Mouse (Mus musculus) CH12.LX (cell line): ENCODE results near the gene Bpgm. TPM values are rescaled to one million over a fixed set of nuclear protein-coding genes. Genes with fewer than 3 reads are reported as not detected.

Source experiments
- DNase-seq: peaks from one replicate; pipeline ENCODE4 v3.0.0-alpha.2; 2013; ENCODE audit errors: extremely low read depth
- H3K27ac ChIP-seq: 2 replicates; pipeline ENCODE4 v1.5.1; 2012; ENCODE audit warnings: low read depth, mild to moderate bottlenecking, control low read depth, moderate library complexity; ENCODE audit not compliant: insufficient read depth
- H3K27me3 ChIP-seq: replicated peaks from 2 replicates; pipeline ENCODE3; 2012; ENCODE audit warnings: inconsistent platforms
- H3K36me3 ChIP-seq, 2 experiments: replicated peaks in 1 of 2; 2 replicates each; pipeline versions ENCODE3 to v1.6.1; 2012; ENCODE audit warnings: inconsistent platforms in 1 of 2, low read length in 1 of 2, mild to moderate bottlenecking in 1 of 2, mixed read lengths in 1 of 2, moderate library complexity in 1 of 2; ENCODE audit not compliant: control insufficient read depth in 1 of 2, insufficient read depth in 1 of 2
- H3K4me1 ChIP-seq, 2 experiments: 2 replicates each; pipeline ENCODE4 v1.6.1; 2012; ENCODE audit warnings: inconsistent platforms in 1 of 2, moderate library complexity in 1 of 2; ENCODE audit not compliant: insufficient read depth in 2 of 2, control insufficient read depth in 1 of 2
- H3K4me2 ChIP-seq: 2 replicates; pipeline ENCODE4 v1.6.1; 2012; ENCODE audit warnings: low read depth, mild to moderate bottlenecking, control low read depth; ENCODE audit not compliant: poor library complexity, insufficient read depth, severe bottlenecking
- H3K4me3 ChIP-seq, 3 experiments: fragments of 150-350 bp in 1 of 3; sonication (generic) in 1 of 3; replicated peaks in 1 of 3; 2 replicates each; pipeline versions ENCODE3 to v1.5.1; 2011 to 2012; ENCODE audit warnings: low read depth in 2 of 3, low read length in 2 of 3, mild to moderate bottlenecking in 2 of 3, moderate library complexity in 2 of 3, control low read depth in 1 of 3, improper control_type of control experiment in 1 of 3, inconsistent platforms in 1 of 3, mixed read lengths in 1 of 3; ENCODE audit not compliant: poor library complexity in 1 of 3
- H3K79me2 ChIP-seq: replicated peaks from 2 replicates; pipeline ENCODE4 v1.6.1; 2012; ENCODE audit warnings: mild to moderate bottlenecking, moderate library complexity; ENCODE audit not compliant: control insufficient read depth, poor library complexity, insufficient read depth, severe bottlenecking; ENCODE audit errors: extremely low read depth
- H3K9ac ChIP-seq: 2 replicates; pipeline ENCODE4 v1.6.1; 2012; ENCODE audit warnings: low read depth, mild to moderate bottlenecking, control low read depth, moderate library complexity; ENCODE audit not compliant: insufficient read depth
- H3K9me3 ChIP-seq: replicated peaks from 2 replicates; pipeline ENCODE3; 2012; ENCODE audit warnings: low read length, inconsistent platforms, mixed read lengths
- CHD1 ChIP-seq: IDR thresholded peaks from 2 replicates; pipeline ENCODE4 v1.6.1; 2012; ENCODE audit warnings: low read depth, low read length, improper control_type of control experiment, inconsistent platforms
- CHD2 ChIP-seq: IDR thresholded peaks from 2 replicates; pipeline ENCODE4 v1.6.1; 2011; ENCODE audit warnings: low read length, improper control_type of control experiment
- CTCF ChIP-seq, 2 experiments: IDR thresholded peaks in 1 of 2; conservative IDR thresholded peaks in 1 of 2; 2 replicates each; pipeline ENCODE4 v1.5.1; 2011 to 2012; ENCODE audit warnings: low read depth in 2 of 2, low read length in 2 of 2, improper control_type of control experiment in 1 of 2, inconsistent platforms in 1 of 2, mild to moderate bottlenecking in 1 of 2, moderate library complexity in 1 of 2
- E2F4 ChIP-seq: IDR thresholded peaks from 2 replicates; pipeline ENCODE4 v1.6.1; 2011; ENCODE audit warnings: low read depth, low read length, improper control_type of control experiment; ENCODE audit not compliant: insufficient replicate concordance
- EP300 ChIP-seq: IDR thresholded peaks from 2 replicates; pipeline ENCODE4 v1.6.1; 2011; ENCODE audit warnings: low read length, improper control_type of control experiment
- HCFC1 ChIP-seq: IDR thresholded peaks from 2 replicates; pipeline ENCODE4 v1.6.1; 2012; ENCODE audit warnings: low read depth, mild to moderate bottlenecking, inconsistent platforms, low read length, improper control_type of control experiment
- IRF4 ChIP-seq: IDR thresholded peaks from 2 replicates; pipeline ENCODE4 v1.6.1; 2014; ENCODE audit warnings: low read depth, mild to moderate bottlenecking, inconsistent platforms, low read length, improper control_type of control experiment
- KAT2A ChIP-seq: IDR thresholded peaks from 2 replicates; pipeline ENCODE4 v1.6.1; 2012; ENCODE audit warnings: low read length, improper control_type of control experiment, inconsistent platforms; ENCODE audit not compliant: insufficient replicate concordance
- MAZ ChIP-seq: IDR thresholded peaks from 2 replicates; pipeline ENCODE4 v1.6.1; 2012; ENCODE audit warnings: low read depth, mild to moderate bottlenecking, inconsistent platforms, low read length, improper control_type of control experiment, moderate library complexity
- MEF2A ChIP-seq: IDR thresholded peaks from 2 replicates; pipeline ENCODE4 v1.6.1; 2014; ENCODE audit warnings: low read depth, mild to moderate bottlenecking, inconsistent platforms, low read length, improper control_type of control experiment, borderline replicate concordance
- MXI1 ChIP-seq: IDR thresholded peaks from 2 replicates; pipeline ENCODE4 v1.6.1; 2011; ENCODE audit warnings: mild to moderate bottlenecking, low read depth, low read length, improper control_type of control experiment
- MYC ChIP-seq: IDR thresholded peaks from 2 replicates; pipeline ENCODE4 v1.6.1; 2011; ENCODE audit warnings: low read depth, mild to moderate bottlenecking, improper control_type of control experiment, low read length
- NELFE ChIP-seq: IDR thresholded peaks from 2 replicates; pipeline ENCODE4 v1.6.1; 2011; ENCODE audit warnings: low read depth, low read length, improper control_type of control experiment
- PAX5 ChIP-seq: IDR thresholded peaks from 2 replicates; pipeline ENCODE4 v1.6.1; 2012; ENCODE audit warnings: low read length, inconsistent platforms, mixed read lengths
- POLR2A ChIP-seq: IDR thresholded peaks from 2 replicates; pipeline ENCODE4 v1.6.1; 2011; ENCODE audit warnings: low read depth, mild to moderate bottlenecking, improper control_type of control experiment, low read length
- TBP ChIP-seq: conservative IDR thresholded peaks from 2 replicates; pipeline ENCODE4 v1.6.1; 2011; ENCODE audit warnings: low read depth, low read length, improper control_type of control experiment
- TCF12 ChIP-seq: IDR thresholded peaks from 2 replicates; pipeline ENCODE4 v1.6.1; 2014; ENCODE audit warnings: low read depth, mild to moderate bottlenecking, inconsistent platforms, low read length, improper control_type of control experiment
- USF1 ChIP-seq: IDR thresholded peaks from 2 replicates; pipeline ENCODE4 v1.6.1; 2014; ENCODE audit warnings: low read depth, mild to moderate bottlenecking, inconsistent platforms, low read length, improper control_type of control experiment
- ZC3H11A ChIP-seq: IDR thresholded peaks from 2 replicates; pipeline ENCODE4 v1.6.1; 2012; ENCODE audit warnings: low read depth, mild to moderate bottlenecking, inconsistent platforms, low read length, improper control_type of control experiment
- ZKSCAN1 ChIP-seq: IDR thresholded peaks from 2 replicates; pipeline ENCODE4 v1.6.1; 2012; ENCODE audit warnings: low read depth, inconsistent platforms, low read length, improper control_type of control experiment, borderline replicate concordance
- ZMIZ1 ChIP-seq: IDR thresholded peaks from 2 replicates; pipeline ENCODE4 v1.6.1; 2012; ENCODE audit warnings: low read depth, mild to moderate bottlenecking, inconsistent platforms, low read length, improper control_type of control experiment
- dilution Hi-C: fragments of 300-500 bp; cut with MboI; formaldehyde crosslinking; loops from 2 replicates; pipeline ENCODE4 v1.14.3; 2020; ENCODE audit warnings: low sequenced_read_pairs; ENCODE audit not compliant: extremely low pct_unique_long_range_greater_than_20kb, extremely low pct_ligation_motif_present
- in situ Hi-C: fragments of 300-500 bp; cut with MboI; formaldehyde crosslinking; loops from 3 replicates; pipeline ENCODE4 v1.14.3; 2019; ENCODE audit warnings: low sequenced_read_pairs, low pct_ligation_motif_present, low pct_unique_long_range_greater_than_20kb, mixed read lengths
- polyA plus RNA-seq: library from polyadenylated mRNA; unstranded; fragments of >175 nt; gene quantifications from 2 replicates; pipeline ENCODE4 v1.2.1, GENCODE M21; 2012; ENCODE audit warnings: low read depth; ENCODE audit not compliant: insufficient read length
- total RNA-seq, 2 experiments: library from RNA; depleted of rRNA; stranded (reverse); fragments of 300-350 nt in 1 of 2; fragments of >200 nt in 1 of 2; gene quantifications; 2 replicates each; pipeline ENCODE4 v1.2.3; 2012 to 2014

Gene Bpgm
- total and polyA plus RNA-seq, 3 experiments = 10.8 to 12.7 (median 10.9) TPM

- in situ Hi-C loops = no loop called here
- H3K27ac ChIP-seq = no peak overlapping the region
- no peak for DNase-seq
- no peak for TF ChIP-seq ZMIZ1
- no peak for TF ChIP-seq ZC3H11A
- TF ChIP-seq PAX5 = no peak
- no peak for TF ChIP-seq HCFC1
- TF ChIP-seq CHD2 = no peak
- no peak for TF ChIP-seq EP300
- TF ChIP-seq E2F4 = no peak
- TF ChIP-seq NELFE = no peak
- no peak for TF ChIP-seq IRF4
- TF ChIP-seq USF1 = no peak
- TF ChIP-seq ZKSCAN1 = no peak
- no peak for TF ChIP-seq MXI1
- TF ChIP-seq MEF2A = no peak
- no peak for TF ChIP-seq POLR2A
- no peak for TF ChIP-seq TCF12
- TF ChIP-seq KAT2A = no peak
- no peak for TF ChIP-seq CTCF (conservative IDR thresholded peaks at IDR 0.05 in 1 of 2, IDR thresholded peaks at IDR 0.05 in 1 of 2; ENCODE audit: low read depth in 2 of 2, low read length in 2 of 2)
- no peak for TF ChIP-seq CHD1
- no peak for TF ChIP-seq MAZ
- TF ChIP-seq TBP = no peak
- TF ChIP-seq, all 38 proteins: peak for 0
- Histone ChIP-seq H3K4me3 (no peak overlapping the region), H3K4me2 (no peak overlapping the region), H3K79me2 (no peaks in the 10 kb centered on the region), H3K9me3 (no peaks in the 10 kb centered on the region), H3K27me3 (no peaks in the 10 kb centered on the region), H3K4me1 (no peaks in the 10 kb centered on the region), H3K9ac (no peak overlapping the region), H3K36me3 (peaks cover 0 to 6% of the 10 kb centered on the region in 2 experiments)
- dilution Hi-C loops = no loop called here
These were observed 22.1 kb downstream of the Bpgm start for GRCm38 (mm10) chr6:34497991-34498625.

- Histone ChIP-seq H3K36me3 (peaks cover 2 to 16% of the 10 kb centered on the region in 2 experiments), H3K9me3 (no peaks in the 10 kb centered on the region), H3K9ac (no peak overlapping the region), H3K4me3 (no peak overlapping the region), H3K4me2 (no peak overlapping the region), H3K27me3 (no peaks in the 10 kb centered on the region), H3K27ac (no peak overlapping the region), H3K79me2 (no peaks in the 10 kb centered on the region), H3K4me1 (no peaks in the 10 kb centered on the region)
- dilution Hi-C loops (no loop called here), in situ Hi-C loops (no loop called here)
- TF ChIP-seq IRF4 (no peak), TCF12 (no peak), MYC (no peak), CHD2 (no peak)
- DNase-seq = no peak
These were observed 26.3 kb downstream of the Bpgm start for GRCm38 (mm10) chr6:34502291-34502690.
